Mouse (Mus musculus): ENCODE results near the gene Gm9046. TPM values are rescaled to one million over a fixed set of nuclear protein-coding genes. Genes with fewer than 3 reads are reported as not detected.
"Not testable (repeated sequence)": the region's sequence is repeated elsewhere in the genome, so short reads cannot be mapped to it uniquely, and the experiment has no call there.

Gene Gm9046
- polyA plus RNA-seq, 1 experiment from 2014 or later = not detected

DNA sequence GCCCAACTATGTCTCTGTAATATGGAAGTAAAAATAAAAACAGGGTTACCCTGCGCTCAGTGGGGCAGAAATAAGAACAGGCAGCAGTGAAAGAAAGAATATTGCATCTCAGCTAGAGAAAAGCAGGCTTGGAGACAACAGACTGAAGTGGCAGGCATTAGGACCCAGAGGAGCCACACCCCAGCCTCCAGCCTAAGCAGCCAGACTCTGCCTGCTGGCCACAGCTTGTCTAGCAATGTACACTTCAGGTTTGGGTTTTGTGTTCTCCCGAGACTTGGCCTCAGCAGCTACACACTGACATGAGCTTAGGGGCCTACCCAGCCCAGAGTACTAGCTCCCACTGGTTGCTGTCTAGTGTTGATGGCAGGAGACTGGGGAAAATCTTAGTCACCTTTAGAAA, 40.9 kb downstream of the Gm9046 start:
- H3K4me3 ChIP-seq (ENCODE audit: low read depth, low read length); H3K4me1 ChIP-seq (ENCODE audit: control insufficient read depth, insufficient read depth, low read length); ATAC-seq (ENCODE audit: low read depth); H3K27ac ChIP-seq (ENCODE audit: low read depth, low read length); H3K9ac ChIP-seq (replicated peaks; ENCODE audit: low read depth, low read length); H3K36me3 ChIP-seq (ENCODE audit: control insufficient read depth, insufficient read depth, low read length); H3K4me2 ChIP-seq (ENCODE audit: low read depth, low read length); H3K27me3 ChIP-seq (ENCODE audit: control insufficient read depth, insufficient read depth, low read length); H3K9me3 ChIP-seq (ENCODE audit: control insufficient read depth, low read length): not testable (repeated sequence)
- WGBS = 35% methylated on average over 2 of the region's 2 CpGs

DNA sequence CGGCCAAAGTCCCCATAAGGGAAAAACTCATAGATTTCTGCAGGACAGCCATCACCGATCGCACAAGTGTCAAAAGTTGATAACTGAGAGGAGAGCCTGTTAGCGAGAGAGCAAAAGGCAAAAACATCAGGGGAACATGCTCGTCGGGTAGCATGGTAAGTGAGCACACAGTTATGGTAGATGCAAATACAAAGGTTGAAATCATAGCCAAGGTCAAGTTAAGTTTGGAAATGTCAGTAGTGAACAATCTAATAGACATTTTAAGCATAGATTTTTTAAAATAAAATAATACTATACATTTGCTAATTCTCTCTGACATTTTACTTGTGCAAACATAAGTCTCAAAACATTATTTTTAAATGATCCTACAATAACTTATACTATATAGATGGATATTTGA, 48.1 kb downstream of the Gm9046 start, which contains the start of gene Iltifb:
Iltifb (minus strand) TSS at position 101 of the 400 bp plus-strand sequence.
- Histone ChIP-seq H3K9ac (replicated peaks; ENCODE audit: low read depth, low read length) (no peak within 1 kb of the TSS), H3K4me1 (ENCODE audit: control insufficient read depth, insufficient read depth, low read length) (no peaks in the 10 kb centered on the region), H3K36me3 (ENCODE audit: control insufficient read depth, insufficient read depth, low read length) (no peaks in the 10 kb centered on the region), H3K27ac (ENCODE audit: low read depth, low read length) (no peak within 1 kb of the TSS), H3K4me3 (ENCODE audit: low read depth, low read length) (no peak within 1 kb of the TSS), H3K27me3 (ENCODE audit: control insufficient read depth, insufficient read depth, low read length) (no peaks in the 10 kb centered on the region), H3K9me3 (ENCODE audit: control insufficient read depth, low read length) (no peaks in the 10 kb centered on the region), H3K4me2 (ENCODE audit: low read depth, low read length) (no peak within 1 kb of the TSS)
- 95% methylated on average over 6 of the region's 6 CpGs for WGBS
- ATAC-seq (ENCODE audit: low read depth) = no peak

Other genes starting within 250 kb of the Gm9046 start
- 31.3 and 34.1 TPM in 2 replicates for gene Mdm1, start 201.4 kb downstream of the Gm9046 start, polyA plus RNA-seq (2014; fragmentation: Nextera tagmentation; extraction: Ambion mirVana)
- 0.24 TPM in 1 of 2 replicates, not detected in the other for gene Il22, start 138.3 kb downstream of the Gm9046 start, polyA plus RNA-seq (2014; fragmentation: Nextera tagmentation; extraction: Ambion mirVana)
- 0.35 and 0.37 TPM in 2 replicates for gene Gm32717, start 102.5 kb downstream of the Gm9046 start, polyA plus RNA-seq (2014; fragmentation: Nextera tagmentation; extraction: Ambion mirVana)
- 0.35 and 0.37 TPM in 2 replicates for gene Gm32802, start 84.6 kb downstream of the Gm9046 start, polyA plus RNA-seq (2014; fragmentation: Nextera tagmentation; extraction: Ambion mirVana)
- gene Iltifb, start 48.2 kb downstream of the Gm9046 start, polyA plus RNA-seq (2014; fragmentation: Nextera tagmentation; extraction: Ambion mirVana) = not detected in 2 replicates
- gene Gm9040, start 16.3 kb downstream of the Gm9046 start, polyA plus RNA-seq (2014; fragmentation: Nextera tagmentation; extraction: Ambion mirVana) = not detected in 2 replicates
- not detected in 2 replicates for gene Gm9044, start 10.8 kb downstream of the Gm9046 start, polyA plus RNA-seq (2014; fragmentation: Nextera tagmentation; extraction: Ambion mirVana)
- gene Gm9045, start 5.4 kb downstream of the Gm9046 start, polyA plus RNA-seq (2014; fragmentation: Nextera tagmentation; extraction: Ambion mirVana) = not detected in 2 replicates
- not detected in 2 replicates for gene Gm9048, start 5.4 kb upstream of the Gm9046 start, polyA plus RNA-seq (2014; fragmentation: Nextera tagmentation; extraction: Ambion mirVana)
- not detected in 2 replicates for gene Gm9049, start 10.8 kb upstream of the Gm9046 start, polyA plus RNA-seq (2014; fragmentation: Nextera tagmentation; extraction: Ambion mirVana)
- not detected in 2 replicates for gene Ifng, start 97.8 kb upstream of the Gm9046 start, polyA plus RNA-seq (2014; fragmentation: Nextera tagmentation; extraction: Ambion mirVana)

Measured in neural tube, embryonic 14.5 days (tissue).